Mouse (Mus musculus): ENCODE results near the gene Snap29. TPM values are rescaled to one million over a fixed set of nuclear protein-coding genes. Genes with fewer than 3 reads are reported as not detected.

The Snap29 gene
- total and polyA plus RNA-seq, 2 experiments from 2014 or later = 15.6 to 28.1 TPM

DNA sequence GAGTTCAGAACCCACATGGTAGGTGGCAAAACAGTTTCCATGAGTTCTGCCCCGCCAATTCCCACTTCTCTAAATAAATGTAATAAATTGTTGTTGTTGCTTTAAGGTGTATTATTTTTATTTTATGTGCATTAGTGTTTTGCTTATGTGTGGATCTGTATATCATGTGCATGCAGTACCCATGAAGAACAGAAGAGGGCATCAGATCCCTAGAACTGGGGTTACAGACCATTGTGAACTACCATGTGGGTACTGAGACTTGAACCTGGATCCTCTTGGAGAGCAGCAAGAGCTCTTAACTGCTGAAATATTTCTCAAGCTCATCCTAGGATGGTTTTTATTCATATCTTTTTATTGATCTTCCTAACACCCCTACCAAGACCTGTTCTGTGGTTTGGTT is 2.9 kb upstream of the Snap29 start:
- no peak for ATAC-seq
- Histone ChIP-seq H3K4me3 (ENCODE audit: low read length) (no peak overlapping the region), H3K4me1 (ENCODE audit: insufficient read depth, low read length) (peaks cover 10% of the 10 kb centered on the region), H3K9me3 (ENCODE audit: low read length) (no peaks in the 10 kb centered on the region), H3K9ac (replicated peaks; ENCODE audit: low read length) (no peak overlapping the region), H3K27me3 (ENCODE audit: insufficient read depth, low read length) (no peaks in the 10 kb centered on the region), H3K4me2 (ENCODE audit: low read depth, low read length) (no peak overlapping the region), H3K27ac (no peak overlapping the region), H3K36me3 (ENCODE audit: insufficient read depth, low read length) (no peaks in the 10 kb centered on the region)
- DNase-seq (ENCODE audit: low spot score) = peak; percentile 33
- WGBS = 84% methylated on average over 1 of the region's 1 CpGs
- TF ChIP-seq CTCF (IDR thresholded peaks at IDR 0.05; ENCODE audit: low read depth) = peak; percentile 68

DNA sequence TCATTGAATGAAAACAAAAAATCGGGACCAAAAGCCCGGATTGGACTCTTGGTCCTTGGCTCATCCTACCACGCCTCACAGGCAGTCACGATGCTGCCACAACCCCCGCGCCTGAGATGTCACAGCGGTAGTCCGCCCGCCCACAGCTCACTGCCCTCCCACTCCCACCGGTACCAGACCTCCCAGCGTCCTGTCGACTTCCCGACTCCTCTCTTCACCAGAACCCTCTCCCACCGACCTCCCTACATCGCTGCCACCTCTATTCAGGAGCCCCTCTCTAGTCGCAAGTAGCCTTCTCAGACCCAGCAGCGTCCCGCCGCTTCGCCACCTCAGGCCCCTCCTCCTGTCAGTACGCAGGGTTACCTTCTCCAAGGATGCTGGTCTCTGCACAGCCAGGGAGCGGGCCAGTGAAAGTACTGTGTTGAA is 502 bp upstream of the Snap29 start:
- no peaks in the 10 kb centered on the region for H3K9me3 ChIP-seq (ENCODE audit: low read length)
- peak; percentile 72 for DNase-seq (ENCODE audit: low spot score)
- H3K4me3 ChIP-seq (ENCODE audit: low read length) = peak overlapping the region; percentile 86
- peak overlapping the region; percentile 64 for H3K4me2 ChIP-seq (ENCODE audit: low read depth, low read length)
- no peaks in the 10 kb centered on the region for H3K27me3 ChIP-seq (ENCODE audit: insufficient read depth, low read length)
- H3K9ac ChIP-seq (replicated peaks; ENCODE audit: low read length) = peak overlapping the region; percentile 81
- under 1% methylated on average over 21 of the region's 22 CpGs for WGBS
- peak overlapping the region; percentile 87 for H3K27ac ChIP-seq
- no peaks in the 10 kb centered on the region for H3K36me3 ChIP-seq (ENCODE audit: insufficient read depth, low read length)
- H3K4me1 ChIP-seq (ENCODE audit: insufficient read depth, low read length) = peaks cover 11% of the 10 kb centered on the region
- no peak for TF ChIP-seq CTCF (IDR thresholded peaks at IDR 0.05; ENCODE audit: low read depth)
- ATAC-seq = peak; percentile 85

GRCm38 (mm10) chr16:17406512-17407231 is 886 bp downstream of the Snap29 start:
- no peak for TF ChIP-seq CTCF (IDR thresholded peaks at IDR 0.05; ENCODE audit: low read depth)
- H3K4me3 ChIP-seq (ENCODE audit: low read length) = peak overlapping the region; percentile 86
- ATAC-seq = no peak
- H3K27ac ChIP-seq = peak overlapping the region; percentile 82; the same call in 1 of the 2 replicates
- DNase-seq (ENCODE audit: low spot score) = no peak
- H3K27me3 ChIP-seq (ENCODE audit: insufficient read depth, low read length) = no peaks in the 10 kb centered on the region
- peak overlapping the region; percentile 81 for H3K9ac ChIP-seq (replicated peaks; ENCODE audit: low read length)
- H3K9me3 ChIP-seq (ENCODE audit: low read length) = no peaks in the 10 kb centered on the region
- H3K4me2 ChIP-seq (ENCODE audit: low read depth, low read length) = peak overlapping the region; percentile 64
- H3K36me3 ChIP-seq (ENCODE audit: insufficient read depth, low read length) = no peaks in the 10 kb centered on the region
- H3K4me1 ChIP-seq (ENCODE audit: insufficient read depth, low read length) = peaks cover 11% of the 10 kb centered on the region
- 38% methylated on average over 9 of the region's 9 CpGs for WGBS

DNA sequence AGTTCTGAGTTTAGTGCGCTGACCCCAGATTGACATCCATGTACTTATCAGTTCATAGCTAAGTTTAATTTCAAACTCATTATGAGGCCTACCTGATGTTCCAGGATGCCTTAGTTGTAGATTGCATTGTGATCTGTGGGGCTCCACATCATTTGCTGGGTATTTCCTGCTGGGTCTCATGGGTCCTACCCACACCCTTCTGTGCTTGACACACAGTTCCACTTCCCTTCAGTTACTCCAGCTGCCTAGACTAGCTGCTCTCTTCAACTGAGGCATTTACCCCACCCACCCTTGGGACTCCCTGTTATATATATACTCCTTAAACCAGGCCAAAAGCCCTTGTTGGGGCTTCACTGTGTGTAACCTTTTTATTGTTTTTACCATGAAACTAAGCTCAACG is 3.3 kb downstream of the Snap29 start:
- ATAC-seq = no peak
- 88% methylated on average over 2 of the region's 2 CpGs for WGBS

DNA sequence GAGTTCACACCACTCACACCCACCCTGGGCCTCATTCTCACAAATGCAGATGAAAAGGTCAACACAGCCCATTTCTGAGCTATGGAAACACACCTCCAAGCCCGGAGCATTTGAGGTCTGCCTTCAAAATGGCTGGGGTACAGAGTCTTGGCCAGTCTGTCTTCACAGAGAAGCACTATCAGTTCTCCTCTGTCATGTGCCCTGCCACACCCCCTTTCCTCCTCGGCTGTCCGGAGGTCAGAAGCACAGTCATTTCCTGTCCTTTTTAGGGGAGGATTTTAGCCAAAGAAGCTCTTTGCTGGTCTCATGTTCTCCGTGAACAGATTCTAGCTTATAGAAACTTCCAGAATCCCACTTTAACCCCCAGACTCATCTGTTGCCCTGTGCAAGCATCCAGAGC is 4.4 kb downstream of the Snap29 start:
- WGBS = 81% methylated on average over 4 of the region's 4 CpGs
- TF ChIP-seq CTCF (IDR thresholded peaks at IDR 0.05; ENCODE audit: low read depth) = no peak

More for the DNA sequence above, 3.3 kb downstream of the Snap29 start:
- Histone ChIP-seq H3K27me3 (ENCODE audit: insufficient read depth, low read length) (no peaks in the 10 kb centered on the region), H3K9me3 (ENCODE audit: low read length) (no peaks in the 10 kb centered on the region), H3K27ac (no peak overlapping the region), H3K4me3 (ENCODE audit: low read length) (no peak overlapping the region), H3K36me3 (ENCODE audit: insufficient read depth, low read length) (no peaks in the 10 kb centered on the region), H3K4me2 (ENCODE audit: low read depth, low read length) (no peak overlapping the region), H3K4me1 (ENCODE audit: insufficient read depth, low read length) (peaks cover 11% of the 10 kb centered on the region), H3K9ac (replicated peaks; ENCODE audit: low read length) (no peak overlapping the region)
- TF ChIP-seq CTCF (IDR thresholded peaks at IDR 0.05; ENCODE audit: low read depth) = no peak
- DNase-seq (ENCODE audit: low spot score) = no peak

GRCm38 (mm10) chr16:17423021-17423420 is 17.2 kb downstream of the Snap29 start:
- no peak for TF ChIP-seq CTCF (IDR thresholded peaks at IDR 0.05; ENCODE audit: low read depth)
- peaks cover 36% of the 10 kb centered on the region for H3K36me3 ChIP-seq (ENCODE audit: insufficient read depth, low read length)

More for the DNA sequence above, 4.4 kb downstream of the Snap29 start:
- Histone ChIP-seq H3K4me1 (ENCODE audit: insufficient read depth, low read length) (peaks cover 11% of the 10 kb centered on the region), H3K27ac (no peak overlapping the region), H3K9me3 (ENCODE audit: low read length) (no peaks in the 10 kb centered on the region), H3K27me3 (ENCODE audit: insufficient read depth, low read length) (no peaks in the 10 kb centered on the region), H3K4me3 (ENCODE audit: low read length) (no peak overlapping the region), H3K9ac (replicated peaks; ENCODE audit: low read length) (no peak overlapping the region), H3K36me3 (ENCODE audit: insufficient read depth, low read length) (no peaks in the 10 kb centered on the region), H3K4me2 (ENCODE audit: low read depth, low read length) (no peak overlapping the region)
- ATAC-seq = no peak
- DNase-seq (ENCODE audit: low spot score) = no peak

DNA sequence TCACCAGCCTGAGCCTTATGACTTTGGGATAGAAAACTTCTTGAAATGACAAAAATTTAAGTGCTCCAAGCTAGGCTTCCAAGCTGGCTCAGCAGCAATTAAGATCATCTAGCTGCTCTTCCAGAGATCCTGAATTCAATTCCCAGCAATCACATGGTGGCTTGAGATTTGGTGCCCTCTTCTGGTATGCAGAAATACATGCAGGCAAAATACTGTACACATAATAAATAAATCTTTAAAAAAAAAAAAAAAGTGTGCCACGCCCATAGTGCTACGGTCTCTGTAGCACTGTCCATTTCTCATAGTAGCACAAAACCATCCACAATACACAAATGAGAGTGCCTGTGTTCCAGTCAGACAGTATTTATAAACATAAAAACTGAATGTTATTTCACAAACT is 26.8 kb downstream of the Snap29 start:
- no peak for ATAC-seq
- Histone ChIP-seq H3K9me3 (ENCODE audit: low read length) (no peaks in the 10 kb centered on the region), H3K9ac (replicated peaks; ENCODE audit: low read length) (no peak overlapping the region), H3K27me3 (ENCODE audit: insufficient read depth, low read length) (no peaks in the 10 kb centered on the region), H3K4me3 (ENCODE audit: low read length) (no peak overlapping the region), H3K27ac (no peak overlapping the region), H3K4me2 (ENCODE audit: low read depth, low read length) (no peak overlapping the region), H3K4me1 (ENCODE audit: insufficient read depth, low read length) (no peaks in the 10 kb centered on the region), H3K36me3 (ENCODE audit: insufficient read depth, low read length) (peaks cover 18% of the 10 kb centered on the region; the same call in 1 of the 2 replicates)
- WGBS = 87% methylated on average over 2 of the region's 2 CpGs
- peak; percentile 30 for DNase-seq (ENCODE audit: low spot score)
- TF ChIP-seq CTCF (IDR thresholded peaks at IDR 0.05; ENCODE audit: low read depth) = peak; percentile 43

More at GRCm38 (mm10) chr16:17423021-17423420, 17.2 kb downstream of the Snap29 start:
- no peak overlapping the region for H3K27ac ChIP-seq
- DNase-seq (ENCODE audit: low spot score) (no peak), ATAC-seq (no peak)
- no peaks in the 10 kb centered on the region for H3K9me3 ChIP-seq (ENCODE audit: low read length)
- H3K4me3 ChIP-seq (ENCODE audit: low read length) = no peak overlapping the region
- H3K4me2 ChIP-seq (ENCODE audit: low read depth, low read length) = no peak overlapping the region
- WGBS = 76% methylated on average over 3 of the region's 3 CpGs
- no peaks in the 10 kb centered on the region for H3K27me3 ChIP-seq (ENCODE audit: insufficient read depth, low read length)
- H3K9ac ChIP-seq (replicated peaks; ENCODE audit: low read length) = no peak overlapping the region
- H3K4me1 ChIP-seq (ENCODE audit: insufficient read depth, low read length) = no peaks in the 10 kb centered on the region
